Mouse (Mus musculus) c-Kit-positive CD71-negative TER-119-negative erythroid progenitor cells, embryonic 14.5 days (primary cell): ENCODE measurements around the gene Flt4.

Experiments used
- DNase-seq: peaks from one replicate; pipeline ENCODE4 v3.0.0-alpha.2; 2013; ENCODE audit warnings: low read depth

The Flt4 gene

DNA sequence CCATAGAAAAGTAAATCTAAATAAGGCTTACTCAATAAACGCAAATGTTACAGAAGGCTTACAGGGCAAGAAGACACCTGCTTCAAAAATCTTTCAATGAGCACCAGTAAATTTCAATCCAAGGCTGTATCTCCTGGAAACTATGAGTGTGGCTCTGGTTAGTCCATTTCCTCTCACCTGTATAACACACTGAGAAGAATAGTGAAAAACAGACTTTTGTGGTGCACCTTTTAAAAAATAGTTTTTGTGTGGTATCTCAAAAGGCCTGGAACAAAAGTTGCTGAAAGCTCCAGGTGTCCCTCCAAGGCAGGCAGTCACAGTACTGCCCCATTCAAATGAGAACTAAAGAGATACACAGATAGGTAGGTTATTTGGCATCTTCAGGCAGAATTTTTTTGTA is 90.0 kb downstream of the Flt4 start:
- no peak for DNase-seq

- no peak for DNase-seq
Observed at GRCm38 (mm10) chr11:49702014-49702413, 93.0 kb downstream of the Flt4 start.
